Mouse (Mus musculus) ES-Bruce4 (cell line): Measurements from ENCODE around the gene Itch. TPM values are rescaled to one million over a fixed set of nuclear protein-coding genes. Genes with fewer than 3 reads are reported as not detected.
A peak's percentile ranks its signal among the peaks of the same experiment; 100 is the strongest.
"Not testable (repeated sequence)": the region's sequence is repeated elsewhere in the genome, so short reads cannot be mapped to it uniquely, and the experiment has no call there.

Experiments used
- H3K27ac ChIP-seq: 2 replicates; pipeline ENCODE4 v1.5.1; 2012; ENCODE audit warnings: low read length, inconsistent platforms; ENCODE audit not compliant: insufficient read depth
- H3K27me3 ChIP-seq: 2 replicates; pipeline ENCODE4 v1.6.1; 2012; ENCODE audit warnings: mild to moderate bottlenecking, low read length, inconsistent platforms; ENCODE audit not compliant: control insufficient read depth, poor library complexity, insufficient read depth, severe bottlenecking
- H3K36me3 ChIP-seq: 2 replicates; pipeline ENCODE4 v1.6.1; 2012; ENCODE audit warnings: inconsistent platforms, mild to moderate bottlenecking, low read length, moderate library complexity; ENCODE audit not compliant: control insufficient read depth, poor library complexity, insufficient read depth, severe bottlenecking
- H3K4me1 ChIP-seq: one replicate; pipeline ENCODE4 v1.8.1; 2011; ENCODE audit warnings: low read length; ENCODE audit not compliant: control insufficient read depth, insufficient read depth
- H3K4me3 ChIP-seq: 2 replicates; pipeline ENCODE4 v1.5.1; 2011; ENCODE audit warnings: low read depth, mild to moderate bottlenecking, low read length
- H3K9ac ChIP-seq: 2 replicates; pipeline ENCODE4 v1.6.1; 2012; ENCODE audit warnings: low read depth, mild to moderate bottlenecking, inconsistent platforms; ENCODE audit not compliant: poor library complexity, severe bottlenecking
- H3K9me3 ChIP-seq: replicated peaks from 2 replicates; pipeline ENCODE4 v1.6.1; 2012; ENCODE audit warnings: mild to moderate bottlenecking, low read length, inconsistent platforms; ENCODE audit not compliant: control insufficient read depth, poor library complexity, insufficient read depth, severe bottlenecking
- CTCF ChIP-seq: IDR thresholded peaks from one replicate; pipeline ENCODE4 v1.8.1; 2011; ENCODE audit warnings: low read depth, low read length
- EP300 ChIP-seq: IDR thresholded peaks from 2 replicates; pipeline ENCODE4 v1.6.1; 2011; ENCODE audit warnings: low read depth, low read length; ENCODE audit not compliant: insufficient read depth
- POLR2A ChIP-seq: IDR thresholded peaks from one replicate; pipeline ENCODE4 v1.8.1; 2011; ENCODE audit warnings: low read length; ENCODE audit not compliant: insufficient read depth
- polyA plus RNA-seq: library from polyadenylated mRNA; stranded (reverse); fragments of >200 nt; gene quantifications from 2 replicates; pipeline ENCODE4 v1.2.4, GENCODE M21; 2011; ENCODE audit warnings: low read depth; ENCODE audit not compliant: missing spikeins, insufficient read depth, insufficient read length

Gene Itch
- polyA plus RNA-seq, 1 experiment, result 50.6 TPM

- Histone ChIP-seq H3K4me3 (no peak overlapping the region), H3K27ac (peak overlapping the region; percentile 51), H3K4me1 (no peaks in the 10 kb centered on the region), H3K9ac (no peak overlapping the region), H3K9me3 (peaks cover 7% of the 10 kb centered on the region), H3K36me3 (peaks cover 22% of the 10 kb centered on the region), H3K27me3 (no peaks in the 10 kb centered on the region)
- TF ChIP-seq EP300, result no peak
- TF ChIP-seq CTCF, result no peak
- no peak for TF ChIP-seq POLR2A
Measured at GRCm38 (mm10) chr2:155140986-155141385, 7.7 kb downstream of the Itch start.

GRCm38 (mm10) chr2:155142025-155142555 is 8.8 kb downstream of the Itch start:
- H3K27me3 ChIP-seq, result no peaks in the 10 kb centered on the region
- H3K27ac ChIP-seq, result no peak overlapping the region
- H3K36me3 ChIP-seq, result peaks cover 28% of the 10 kb centered on the region
- no peak overlapping the region for H3K9ac ChIP-seq
- TF ChIP-seq POLR2A (no peak), EP300 (0 out of 2 replicates have a peak, but pooled peaks have one; percentile 16)
- H3K4me3 ChIP-seq, result no peak overlapping the region
- H3K4me1 ChIP-seq, result no peaks in the 10 kb centered on the region
- peaks cover 18% of the 10 kb centered on the region for H3K9me3 ChIP-seq

GRCm38 (mm10) chr2:155149296-155149695 is 16.0 kb downstream of the Itch start:
- not testable (repeated sequence) for H3K27me3 ChIP-seq, H3K4me3 ChIP-seq, H3K4me1 ChIP-seq, H3K27ac ChIP-seq, H3K9ac ChIP-seq
- Histone ChIP-seq H3K9me3 (peaks cover 22% of the 10 kb centered on the region), H3K36me3 (peaks cover 15% of the 10 kb centered on the region)

GRCm38 (mm10) chr2:155207419-155207818 is 74.1 kb downstream of the Itch start:
- Histone ChIP-seq H3K27me3 (no peaks in the 10 kb centered on the region), H3K9ac (no peak overlapping the region), H3K9me3 (no peaks in the 10 kb centered on the region), H3K27ac (no peak overlapping the region), H3K36me3 (peaks cover 5% of the 10 kb centered on the region), H3K4me1 (no peaks in the 10 kb centered on the region), H3K4me3 (no peak overlapping the region)
- peak; percentile 80 for TF ChIP-seq CTCF
- TF ChIP-seq POLR2A, result no peak

GRCm38 (mm10) chr2:155223145-155223544 is 89.8 kb downstream of the Itch start:
- Histone ChIP-seq H3K4me1 (no peaks in the 10 kb centered on the region), H3K36me3 (peaks cover 12% of the 10 kb centered on the region)

GRCm38 (mm10) chr2:155224721-155225120 is 91.4 kb downstream of the Itch start:
- H3K9me3 ChIP-seq, result no peaks in the 10 kb centered on the region
- no peak overlapping the region for H3K4me3 ChIP-seq
- H3K27me3 ChIP-seq, result no peaks in the 10 kb centered on the region
- H3K36me3 ChIP-seq, result peaks cover 11% of the 10 kb centered on the region
- H3K9ac ChIP-seq, result no peak overlapping the region
- no peak overlapping the region for H3K27ac ChIP-seq
- TF ChIP-seq EP300 (no peak), POLR2A (no peak), CTCF (no peak)
- no peaks in the 10 kb centered on the region for H3K4me1 ChIP-seq

More at GRCm38 (mm10) chr2:155223145-155223544, 89.8 kb downstream of the Itch start:
- Histone ChIP-seq H3K4me3 (no peak overlapping the region), H3K9ac (no peak overlapping the region), H3K9me3 (no peaks in the 10 kb centered on the region), H3K27ac (no peak overlapping the region), H3K27me3 (no peaks in the 10 kb centered on the region)
- TF ChIP-seq POLR2A, result no peak
- TF ChIP-seq CTCF, result no peak
- no peak for TF ChIP-seq EP300
